Mouse (Mus musculus) retina, postnatal 7 days (tissue): ENCODE results near the gene Hist1h2bh.
"Not testable (repeated sequence)": the region's sequence is repeated elsewhere in the genome, so short reads cannot be mapped to it uniquely, and the experiment has no call there.

ENCODE experiments used
- DNase-seq: peaks from one replicate; pipeline ENCODE4 v3.0.0-alpha.2; 2012; ENCODE audit warnings: low read depth, low spot score

Gene Hist1h2bh

GRCm38 (mm10) chr13:23551931-23552914 lies 9.0 kb upstream of the Hist1h2bh start:
- no peak for DNase-seq

- peak; percentile 82 for DNase-seq
Observed at GRCm38 (mm10) chr13:23551146-23551834, 8.1 kb upstream of the Hist1h2bh start, which contains the start of gene Hist1h4f. Gene Hist1h4f (minus strand): TSS chr13:23551648.

GRCm38 (mm10) chr13:23550761-23551145 lies 7.6 kb upstream of the Hist1h2bh start:
- no peak for DNase-seq

GRCm38 (mm10) chr13:23546694-23547093 lies 3.5 kb upstream of the Hist1h2bh start:
- no peak for DNase-seq

GRCm38 (mm10) chr13:23544787-23545120 lies 1.6 kb upstream of the Hist1h2bh start:
- DNase-seq, result not testable (repeated sequence)

GRCm38 (mm10) chr13:23543965-23544786 lies 984 bp upstream of the Hist1h2bh start, which contains the start of gene Hist1h3f:
Gene Hist1h3f (plus strand): TSS chr13:23544052.
- peak; percentile 89 for DNase-seq

GRCm38 (mm10) chr13:23542225-23542980 lies 789 bp downstream of the Hist1h2bh start:
- DNase-seq, result not testable (repeated sequence)

GRCm38 (mm10) chr13:23541497-23541896 lies 1.7 kb downstream of the Hist1h2bh start:
- DNase-seq, result no peak

GRCm38 (mm10) chr13:23539821-23540220 lies 3.4 kb downstream of the Hist1h2bh start:
- not testable (repeated sequence) for DNase-seq

- no peak for DNase-seq
Observed at GRCm38 (mm10) chr13:23538249-23538648, 4.9 kb downstream of the Hist1h2bh start.

- DNase-seq, result no peak
Observed at GRCm38 (mm10) chr13:23537006-23537710, 6.0 kb downstream of the Hist1h2bh start.

GRCm38 (mm10) chr13:23536076-23536822 lies 6.9 kb downstream of the Hist1h2bh start:
- no peak for DNase-seq

- DNase-seq, result not testable (repeated sequence)
Observed at GRCm38 (mm10) chr13:23535137-23536075, 7.8 kb downstream of the Hist1h2bh start, which contains the start of gene Hist1h3g. Gene Hist1h3g (plus strand): TSS chr13:23535422.

- DNase-seq, result no peak
Observed at GRCm38 (mm10) chr13:23534368-23535131, 8.6 kb downstream of the Hist1h2bh start.

GRCm38 (mm10) chr13:23533560-23534367 lies 9.4 kb downstream of the Hist1h2bh start, which contains the start of gene Hist1h2af:
Gene Hist1h2af (plus strand): TSS chr13:23533906.
- DNase-seq, result not testable (repeated sequence)

GRCm38 (mm10) chr13:23532262-23533075 lies 10.7 kb downstream of the Hist1h2bh start:
- no peak for DNase-seq
